Mouse (Mus musculus) fat pad, adult 2 months (tissue): ENCODE data around the gene Mier2.

Experiments
- DNase-seq: peaks from one replicate; pipeline ENCODE4 v3.0.0-alpha.2; 2011; ENCODE audit warnings: low read depth, low spot score; ENCODE audit errors: extremely low read depth

Mier2 gene

DNA sequence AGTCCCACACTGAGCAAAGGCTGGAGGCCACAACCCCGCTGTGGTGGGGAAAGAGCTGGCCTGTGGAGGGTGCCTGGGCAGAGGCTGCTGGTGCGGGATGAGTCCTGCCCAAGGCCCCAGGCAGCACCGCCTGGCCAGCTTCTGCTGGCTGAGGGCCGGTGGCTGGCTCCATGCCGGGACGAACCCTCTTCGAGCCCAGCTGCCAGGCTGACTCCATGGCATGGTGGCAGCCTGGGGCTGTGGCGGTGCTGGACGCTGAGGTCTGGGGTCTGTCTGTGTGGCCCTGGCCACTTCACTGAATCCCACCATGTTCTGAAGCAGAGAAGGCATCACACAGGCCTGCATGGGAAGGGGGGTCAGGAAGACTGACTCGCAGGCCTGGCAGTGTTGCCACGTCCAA lies 14.3 kb downstream of the Mier2 start:
- DNase-seq: no peak

- DNase-seq: no peak
Observed at GRCm38 (mm10) chr10:79539701-79540495, 15.1 kb downstream of the Mier2 start.

DNA sequence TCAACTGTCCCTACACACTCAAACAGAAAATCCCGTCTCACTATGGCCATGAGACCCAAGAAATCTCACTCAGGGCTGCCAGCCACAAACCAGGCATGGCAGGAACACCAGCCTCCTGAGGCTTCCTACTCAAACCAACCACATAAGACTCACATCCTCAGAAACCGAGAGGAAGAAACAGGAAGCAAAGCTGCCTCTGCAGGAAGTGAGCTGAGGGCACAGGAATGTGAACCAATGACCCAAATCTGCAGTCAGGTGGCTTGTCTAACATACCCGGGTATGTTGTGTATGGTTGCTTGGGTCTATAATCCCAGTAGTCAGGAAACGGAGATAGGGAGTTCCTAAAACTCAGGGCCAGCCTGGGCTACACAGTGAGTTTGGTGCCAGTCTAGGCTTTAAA lies 16.1 kb downstream of the Mier2 start:
- DNase-seq: no peak

- DNase-seq: no peak
Observed at GRCm38 (mm10) chr10:79538323-79538722, 16.7 kb downstream of the Mier2 start.

- DNase-seq: no peak
Observed at GRCm38 (mm10) chr10:79537781-79538180, 17.2 kb downstream of the Mier2 start.

DNA sequence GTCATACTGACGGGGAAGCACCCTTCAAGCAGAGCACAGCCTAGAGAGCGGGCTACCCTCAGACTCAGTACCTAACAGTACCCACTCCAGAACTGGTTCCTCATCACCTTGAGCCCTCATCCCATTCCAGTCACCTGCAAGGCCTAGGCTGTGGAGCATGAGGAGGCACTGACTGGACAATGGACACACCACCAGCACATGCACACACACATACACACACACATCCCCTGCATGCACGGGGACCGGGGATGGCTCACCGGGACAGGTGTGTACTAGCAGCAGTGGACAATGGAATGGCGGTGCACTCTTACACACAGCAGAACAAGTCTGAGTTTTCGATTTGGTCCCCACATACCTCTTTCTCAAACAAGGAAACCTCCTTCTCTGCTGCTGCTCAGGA lies 17.7 kb downstream of the Mier2 start:
- no peak for DNase-seq

- DNase-seq: no peak
Observed at GRCm38 (mm10) chr10:79536461-79537080, 18.4 kb downstream of the Mier2 start.

DNA sequence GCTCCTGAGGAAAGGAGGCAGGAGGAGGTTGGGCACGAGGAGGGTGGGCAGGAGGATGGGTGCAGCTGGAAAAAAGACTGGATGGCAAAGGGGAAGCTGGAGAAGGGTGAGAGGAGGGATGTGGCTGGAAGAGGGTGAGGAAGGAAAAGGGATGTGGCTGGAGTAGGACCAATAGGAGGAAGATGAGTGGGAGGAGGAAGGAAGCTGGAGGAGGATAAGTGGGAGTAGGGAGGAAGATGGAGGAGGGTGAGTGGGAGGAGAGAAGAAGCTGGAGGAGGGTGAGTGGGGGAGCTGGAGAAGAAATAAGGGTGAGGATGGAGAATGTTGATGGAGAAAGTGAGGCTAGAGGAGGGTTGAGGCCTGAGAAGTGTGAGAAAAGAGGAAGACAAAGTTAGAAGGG lies 19.6 kb downstream of the Mier2 start:
- no peak for DNase-seq

GRCm38 (mm10) chr10:79534426-79534825 lies 20.6 kb downstream of the Mier2 start:
- DNase-seq: no peak

- DNase-seq: no peak
Observed at GRCm38 (mm10) chr10:79533126-79533911, 21.7 kb downstream of the Mier2 start, which contains the start of gene Plpp2. Plpp2 (minus strand) TSS chr10:79533796.

GRCm38 (mm10) chr10:79532678-79533077 lies 22.3 kb downstream of the Mier2 start:
- no peak for DNase-seq

DNA sequence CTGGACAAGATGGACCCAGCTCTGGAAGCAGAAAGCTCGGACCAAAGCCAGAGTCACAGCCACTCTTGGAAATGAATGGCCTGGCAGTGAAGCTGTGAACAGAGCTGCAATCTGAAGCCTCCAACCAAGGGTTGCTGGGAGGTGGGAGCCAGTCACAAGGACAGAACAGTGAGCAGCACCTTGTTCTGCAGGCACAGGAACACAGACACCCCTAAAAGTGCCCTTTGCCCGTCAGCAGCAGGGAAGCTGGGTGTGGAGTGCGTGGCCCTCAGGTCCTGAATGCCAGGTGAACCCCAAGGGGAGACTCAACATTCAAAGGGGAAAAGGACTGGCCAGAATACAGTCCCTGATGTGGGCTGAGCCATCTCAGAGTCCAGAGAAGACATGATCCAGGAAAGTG lies 23.4 kb downstream of the Mier2 start:
- no peak for DNase-seq

- DNase-seq: no peak
Observed at GRCm38 (mm10) chr10:79530721-79531120, 24.3 kb downstream of the Mier2 start.

DNA sequence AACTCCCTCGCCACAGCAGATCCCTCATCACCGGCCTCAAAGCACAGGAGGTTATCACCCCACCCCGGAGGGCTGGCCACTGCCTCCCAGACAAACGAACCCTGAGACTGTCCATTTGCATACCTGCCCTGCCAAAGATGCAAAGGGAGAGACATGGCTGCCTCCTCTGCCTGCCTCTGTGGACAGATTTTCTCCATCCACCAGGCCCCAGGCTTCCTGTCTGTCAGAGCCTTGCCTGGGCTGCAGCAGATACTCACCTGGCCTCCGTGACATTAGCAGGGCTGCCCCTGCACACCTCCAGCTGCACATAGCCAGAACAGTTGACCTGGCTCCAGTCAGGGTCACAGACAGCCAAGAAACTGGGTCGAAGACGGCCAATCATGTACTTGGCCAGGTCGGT lies 24.8 kb downstream of the Mier2 start:
- no peak for DNase-seq

- DNase-seq: no peak
Observed at GRCm38 (mm10) chr10:79528081-79528480, 26.9 kb downstream of the Mier2 start.

DNA sequence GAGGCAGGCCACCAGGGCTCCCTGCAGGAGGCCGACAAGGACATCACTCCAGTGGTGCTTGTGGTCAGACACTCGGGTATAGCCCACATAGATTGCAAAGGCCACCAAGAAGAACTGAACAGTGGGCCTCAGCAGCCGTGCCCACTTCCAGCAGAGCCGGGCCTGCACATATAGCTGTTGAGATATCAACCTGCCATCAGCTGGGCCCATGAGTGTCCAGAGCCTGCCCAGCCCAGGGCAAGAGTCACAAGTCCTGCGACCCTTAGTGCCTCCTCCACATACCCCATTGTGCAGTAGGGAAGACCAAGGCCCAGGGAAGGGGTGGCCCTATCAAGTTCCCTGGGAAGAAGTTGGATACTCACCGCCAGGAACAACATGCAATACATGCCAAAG lies 27.6 kb downstream of the Mier2 start:
- no peak for DNase-seq

- DNase-seq: no peak
Observed at GRCm38 (mm10) chr10:79526661-79527452, 28.1 kb downstream of the Mier2 start.

DNA sequence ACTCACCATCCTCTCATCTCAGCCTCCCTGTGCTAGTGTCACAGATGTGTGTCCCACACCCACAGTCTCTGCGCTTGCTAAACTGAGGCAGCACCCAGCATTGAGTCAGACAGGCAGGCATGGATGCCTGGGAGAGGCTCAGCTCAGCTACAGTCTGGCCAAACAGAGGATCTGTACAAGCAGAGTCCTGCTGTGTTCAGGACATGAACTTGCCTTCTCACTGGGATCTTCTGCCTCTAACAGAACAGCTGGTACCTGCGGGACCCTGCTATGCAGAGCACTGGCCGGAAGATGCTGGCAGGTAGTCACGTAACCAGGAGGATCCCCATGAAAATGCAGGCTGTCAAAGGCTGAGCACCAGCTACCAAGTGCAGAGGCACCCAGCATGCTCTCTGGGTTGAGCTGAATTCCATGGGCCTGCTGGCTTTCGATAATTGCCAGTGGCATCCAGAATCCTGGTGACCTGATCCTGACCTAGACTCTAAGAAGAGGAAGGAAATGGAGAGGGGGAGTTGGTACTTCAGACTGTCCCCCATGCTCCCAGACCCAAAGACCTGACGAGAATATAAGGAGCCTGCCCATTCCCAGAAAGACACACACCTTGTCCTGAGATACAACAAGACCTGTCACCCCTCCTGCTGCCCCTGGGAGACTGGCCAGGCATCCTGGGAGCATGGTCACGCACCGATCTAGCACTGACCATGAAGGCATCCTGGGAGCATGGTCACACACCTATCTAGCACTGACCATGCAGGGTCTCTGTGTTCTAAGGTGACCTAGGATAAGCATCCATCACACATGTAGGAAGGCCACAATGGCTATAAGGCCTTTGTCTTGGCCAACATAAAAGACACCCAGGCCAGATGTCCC lies 29.3 kb downstream of the Mier2 start:
- DNase-seq: no peak

- DNase-seq: no peak
Observed at GRCm38 (mm10) chr10:79524433-79524832, 30.6 kb downstream of the Mier2 start.

DNA sequence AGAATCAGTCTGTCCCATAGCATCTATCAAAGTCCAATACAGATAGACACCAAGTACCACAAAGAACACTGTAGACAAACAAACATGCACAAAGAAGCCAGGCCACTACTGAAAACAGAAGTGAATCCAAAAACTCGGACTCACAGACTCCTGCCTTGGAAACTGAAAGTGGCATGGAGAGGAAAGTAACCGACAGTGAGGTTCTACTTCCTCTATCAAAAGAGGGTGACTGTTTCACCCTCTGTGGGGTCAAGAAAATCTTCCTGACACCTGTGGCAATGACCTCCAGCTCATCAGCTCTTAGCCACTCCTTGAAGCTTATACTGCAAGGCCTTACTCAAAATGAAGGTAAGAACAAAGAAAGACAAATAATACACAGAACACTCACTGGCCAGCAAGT lies 48.3 kb downstream of the Mier2 start:
- no peak for DNase-seq
